Mouse (Mus musculus) induced T-regulatory cell, adult 2 months (primary cell): ENCODE results near the gene Smim14.
A peak's percentile ranks its signal among the peaks of the same experiment; 100 is the strongest.
"Not testable (repeated sequence)": the region's sequence is repeated elsewhere in the genome, so short reads cannot be mapped to it uniquely, and the experiment has no call there.

Source experiments
- DNase-seq: peaks from one replicate; pipeline ENCODE4 v3.0.0-alpha.2; 2012; ENCODE audit warnings: low read depth

The Smim14 gene

GRCm38 (mm10) chr5:65536751-65537419 lies at the start of gene Smim14, which contains the start of gene Ube2k:
TSS of gene Smim14 (minus strand) at chr5:65537184.
TSS of gene Ube2k (plus strand) at chr5:65537233.
- peak; percentile 96 for DNase-seq

- no peak for DNase-seq
Measured at GRCm38 (mm10) chr5:65586291-65586690, 49.3 kb upstream of the Smim14 start.

- DNase-seq = no peak
Measured at GRCm38 (mm10) chr5:65578545-65578944, 41.6 kb upstream of the Smim14 start.

- DNase-seq = no peak
Measured at GRCm38 (mm10) chr5:65575896-65576295, 38.9 kb upstream of the Smim14 start.

GRCm38 (mm10) chr5:65574876-65575275 lies 37.9 kb upstream of the Smim14 start:
- DNase-seq = no peak

- DNase-seq = no peak
Measured at GRCm38 (mm10) chr5:65565486-65565885, 28.5 kb upstream of the Smim14 start.

- DNase-seq = no peak
Measured at GRCm38 (mm10) chr5:65561125-65561893, 24.3 kb upstream of the Smim14 start.

GRCm38 (mm10) chr5:65557109-65557508 lies 20.1 kb upstream of the Smim14 start:
- no peak for DNase-seq

- DNase-seq = no peak
Measured at GRCm38 (mm10) chr5:65549677-65550076, 12.7 kb upstream of the Smim14 start.

- no peak for DNase-seq
Measured at GRCm38 (mm10) chr5:65544616-65545015, 7.6 kb upstream of the Smim14 start.

GRCm38 (mm10) chr5:65543491-65543890 lies 6.5 kb upstream of the Smim14 start:
- DNase-seq = no peak

- no peak for DNase-seq
Measured at GRCm38 (mm10) chr5:65541889-65542288, 4.9 kb upstream of the Smim14 start.

- peak; percentile 18 for DNase-seq
Measured at GRCm38 (mm10) chr5:65539786-65540185, 2.8 kb upstream of the Smim14 start.

GRCm38 (mm10) chr5:65538829-65539228 lies 1.8 kb upstream of the Smim14 start:
- DNase-seq = peak; percentile 14

- no peak for DNase-seq
Measured at GRCm38 (mm10) chr5:65538121-65538520, 1.1 kb upstream of the Smim14 start.

GRCm38 (mm10) chr5:65537420-65538071 lies 562 bp upstream of the Smim14 start:
- DNase-seq = no peak

- not testable (repeated sequence) for DNase-seq
Measured at GRCm38 (mm10) chr5:65536068-65536465, 917 bp downstream of the Smim14 start.

GRCm38 (mm10) chr5:65535457-65536067 lies 1.4 kb downstream of the Smim14 start:
- DNase-seq = peak; percentile 82

GRCm38 (mm10) chr5:65534496-65534895 lies 2.5 kb downstream of the Smim14 start:
- no peak for DNase-seq

- DNase-seq = no peak
Measured at GRCm38 (mm10) chr5:65531283-65531682, 5.7 kb downstream of the Smim14 start.

- DNase-seq = peak; percentile 50
Measured at GRCm38 (mm10) chr5:65525674-65526443, 11.1 kb downstream of the Smim14 start.

GRCm38 (mm10) chr5:65524831-65525230 lies 12.2 kb downstream of the Smim14 start:
- DNase-seq = no peak
